Mouse (Mus musculus) limb, embryonic 12.5 days (tissue): ENCODE measurements at regions not wholly inside any gene's neighbourhood (a gene's known extent, or its start where the extent isn't known, plus 50 kb on each side); places are given as distances from the start of the nearest gene placed in this dataset.

Source experiments
- ATAC-seq: fragments of 200-750 bp; cut with Nextera tagmentation; 2 replicates; pipeline ENCODE4 v1.8.0; 2017; ENCODE audit warnings: low read depth, moderate TSS enrichment; ENCODE audit not compliant: insufficient number of reproducible peaks, insufficient read depth, low FRiP score, low TSS enrichment
- H3K27ac ChIP-seq: fragments of 300-500 bp; sonication (generic); 2 replicates; pipeline ENCODE4 v1.5.1; 2016; ENCODE audit warnings: mild to moderate bottlenecking, moderate library complexity
- H3K27me3 ChIP-seq: fragments of 300-500 bp; sonication (generic); 2 replicates; pipeline ENCODE4 v1.6.1; 2016; ENCODE audit warnings: mild to moderate bottlenecking, moderate library complexity
- H3K36me3 ChIP-seq: fragments of 300-500 bp; sonication (generic); 2 replicates; pipeline ENCODE4 v1.6.1; 2016; ENCODE audit warnings: mild to moderate bottlenecking, moderate library complexity
- H3K4me1 ChIP-seq: fragments of 300-500 bp; sonication (generic); replicated peaks from 2 replicates; pipeline ENCODE4 v1.6.1; 2016
- H3K4me2 ChIP-seq: fragments of 300-500 bp; sonication (generic); 2 replicates; pipeline ENCODE4 v1.6.1; 2016; ENCODE audit warnings: mild to moderate bottlenecking, moderate library complexity
- H3K4me3 ChIP-seq: fragments of 300-500 bp; sonication (generic); replicated peaks from 2 replicates; pipeline ENCODE4 v1.5.1; 2016; ENCODE audit warnings: mild to moderate bottlenecking
- H3K9ac ChIP-seq: fragments of 300-500 bp; sonication (generic); replicated peaks from 2 replicates; pipeline ENCODE4 v1.6.1; 2016; ENCODE audit warnings: mild to moderate bottlenecking, moderate library complexity
- H3K9me3 ChIP-seq: fragments of 300-500 bp; sonication (generic); 2 replicates; pipeline ENCODE4 v1.6.1; 2016; ENCODE audit warnings: mild to moderate bottlenecking, moderate library complexity
- WGBS: fragments of 180-500 bp; shearing (Covaris S2); methylation state at CpG from one replicate; pipeline ENCODE4 v1.1.7; 2016; 5-methylcytosine and 5-hydroxymethylcytosine counted together

- Histone ChIP-seq H3K4me2 (no peak overlapping the region), H3K4me1 (no peaks in the 10 kb centered on the region), H3K27me3 (no peaks in the 10 kb centered on the region), H3K9me3 (no peaks in the 10 kb centered on the region), H3K4me3 (no peak overlapping the region), H3K27ac (no peak overlapping the region), H3K36me3 (no peaks in the 10 kb centered on the region), H3K9ac (no peak overlapping the region)
- no peak for ATAC-seq
- WGBS: 83% methylated on average over 1 of the region's 1 CpGs
Observed at GRCm38 (mm10) chr7:73272787-73273186, 102.5 kb upstream of the Rgma start.

GRCm38 (mm10) chr7:73275814-73276271, 99.5 kb upstream of the Rgma start:
- WGBS: 85% methylated on average over 9 of the region's 9 CpGs
- Histone ChIP-seq H3K4me3 (no peak overlapping the region), H3K4me2 (no peak overlapping the region), H3K27me3 (no peaks in the 10 kb centered on the region), H3K4me1 (no peaks in the 10 kb centered on the region), H3K27ac (no peak overlapping the region), H3K9ac (no peak overlapping the region), H3K9me3 (0 out of 2 replicates have a peak, but pooled peaks cover 4% of the 10 kb centered on the region), H3K36me3 (no peaks in the 10 kb centered on the region)
- ATAC-seq: no peak

- no peaks in the 10 kb centered on the region for H3K36me3 ChIP-seq
- no peak overlapping the region for H3K9ac ChIP-seq
- 90% methylated on average over 6 of the region's 6 CpGs for WGBS
- 0 out of 2 replicates have a peak, but pooled peaks cover 4% of the 10 kb centered on the region for H3K9me3 ChIP-seq
- H3K4me2 ChIP-seq: no peak overlapping the region
- no peak for ATAC-seq
- H3K4me3 ChIP-seq: no peak overlapping the region
- H3K27ac ChIP-seq: no peak overlapping the region
- H3K27me3 ChIP-seq: no peaks in the 10 kb centered on the region
- H3K4me1 ChIP-seq: no peaks in the 10 kb centered on the region
Observed at GRCm38 (mm10) chr7:73278616-73279015, 96.7 kb upstream of the Rgma start.

GRCm38 (mm10) chr7:73279936-73280445, 95.3 kb upstream of the Rgma start:
- Histone ChIP-seq H3K4me1 (no peaks in the 10 kb centered on the region), H3K9me3 (0 out of 2 replicates have a peak, but pooled peaks cover 4% of the 10 kb centered on the region), H3K4me3 (no peak overlapping the region), H3K36me3 (no peaks in the 10 kb centered on the region), H3K9ac (no peak overlapping the region), H3K27ac (no peak overlapping the region), H3K27me3 (no peaks in the 10 kb centered on the region), H3K4me2 (no peak overlapping the region)
- ATAC-seq: no peak
- 96% methylated on average over 4 of the region's 4 CpGs for WGBS

- Histone ChIP-seq H3K27me3 (no peaks in the 10 kb centered on the region), H3K4me3 (no peak overlapping the region), H3K4me2 (no peak overlapping the region), H3K9ac (no peak overlapping the region), H3K36me3 (no peaks in the 10 kb centered on the region), H3K4me1 (no peaks in the 10 kb centered on the region), H3K9me3 (no peaks in the 10 kb centered on the region), H3K27ac (no peak overlapping the region)
- no peak for ATAC-seq
- WGBS: 77% methylated on average over 5 of the region's 5 CpGs
Observed at GRCm38 (mm10) chr7:73286244-73286643, 89.1 kb upstream of the Rgma start.

- peaks cover 16% of the 10 kb centered on the region; the same call in 1 of the 2 replicates for H3K4me1 ChIP-seq
- H3K27me3 ChIP-seq: 0 out of 2 replicates have a peak, but pooled peaks cover 6% of the 10 kb centered on the region
- H3K9me3 ChIP-seq: 0 out of 2 replicates have a peak, but pooled peaks cover 3% of the 10 kb centered on the region
- no peak overlapping the region for H3K4me3 ChIP-seq
- no peaks in the 10 kb centered on the region for H3K36me3 ChIP-seq
- no peak overlapping the region for H3K9ac ChIP-seq
- H3K4me2 ChIP-seq: no peak overlapping the region
- ATAC-seq: 0 out of 2 replicates have a peak, but pooled peaks have one; percentile 20
- no peak overlapping the region; the same call in 1 of the 2 replicates for H3K27ac ChIP-seq
- WGBS: 6% methylated on average over 4 of the region's 4 CpGs
Observed at GRCm38 (mm10) chr7:73293337-73293736, 82.0 kb upstream of the Rgma start.

GRCm38 (mm10) chr7:73294399-73294798, 80.9 kb upstream of the Rgma start:
- Histone ChIP-seq H3K9me3 (0 out of 2 replicates have a peak, but pooled peaks cover 3% of the 10 kb centered on the region), H3K4me3 (no peak overlapping the region), H3K27me3 (0 out of 2 replicates have a peak, but pooled peaks cover 6% of the 10 kb centered on the region), H3K36me3 (no peaks in the 10 kb centered on the region), H3K27ac (no peak overlapping the region; the same call in 1 of the 2 replicates), H3K4me2 (no peak overlapping the region), H3K4me1 (peaks cover 16% of the 10 kb centered on the region; the same call in 1 of the 2 replicates), H3K9ac (no peak overlapping the region)
- no peak for ATAC-seq
- WGBS: 66% methylated on average over 6 of the region's 6 CpGs

- peaks cover 35% of the 10 kb centered on the region for H3K27me3 ChIP-seq
- H3K4me3 ChIP-seq: no peak overlapping the region
- no peaks in the 10 kb centered on the region for H3K36me3 ChIP-seq
- no peaks in the 10 kb centered on the region for H3K9me3 ChIP-seq
- no peak overlapping the region for H3K27ac ChIP-seq
- no peak overlapping the region for H3K9ac ChIP-seq
- ATAC-seq: no peak
- H3K4me1 ChIP-seq: peaks cover 20% of the 10 kb centered on the region
- H3K4me2 ChIP-seq: no peak overlapping the region
- 61% methylated on average over 3 of the region's 3 CpGs for WGBS
Observed at GRCm38 (mm10) chr7:73302501-73302900, 72.8 kb upstream of the Rgma start.

- Histone ChIP-seq H3K4me3 (no peak overlapping the region), H3K4me1 (peaks cover 32% of the 10 kb centered on the region), H3K9me3 (no peaks in the 10 kb centered on the region), H3K9ac (no peak overlapping the region), H3K4me2 (no peak overlapping the region), H3K27ac (no peak overlapping the region), H3K36me3 (no peaks in the 10 kb centered on the region), H3K27me3 (peaks cover 43% of the 10 kb centered on the region)
- WGBS: 32% methylated on average over 9 of the region's 9 CpGs
- ATAC-seq: no peak
Observed at GRCm38 (mm10) chr7:73303818-73304217, 71.5 kb upstream of the Rgma start.

- WGBS: 12% methylated on average over 9 of the region's 9 CpGs
- H3K4me2 ChIP-seq: 0 out of 2 replicates have a peak overlapping the region, but pooled peaks have one; percentile 13
- H3K4me1 ChIP-seq: peaks cover 34% of the 10 kb centered on the region
- no peak overlapping the region for H3K9ac ChIP-seq
- no peak overlapping the region for H3K4me3 ChIP-seq
- H3K27me3 ChIP-seq: peaks cover 43% of the 10 kb centered on the region
- H3K27ac ChIP-seq: no peak overlapping the region
- H3K9me3 ChIP-seq: no peaks in the 10 kb centered on the region
- H3K36me3 ChIP-seq: no peaks in the 10 kb centered on the region
- no peak for ATAC-seq
Observed at GRCm38 (mm10) chr7:73304799-73305198, 70.5 kb upstream of the Rgma start.

- no peak overlapping the region for H3K27ac ChIP-seq
- ATAC-seq: no peak
- 29% methylated on average over 14 of the region's 14 CpGs for WGBS
- peaks cover 44% of the 10 kb centered on the region for H3K27me3 ChIP-seq
- no peak overlapping the region for H3K9ac ChIP-seq
- 0 out of 2 replicates have a peak overlapping the region, but pooled peaks have one; percentile 13 for H3K4me2 ChIP-seq
- H3K36me3 ChIP-seq: no peaks in the 10 kb centered on the region
- no peak overlapping the region for H3K4me3 ChIP-seq
- no peaks in the 10 kb centered on the region for H3K9me3 ChIP-seq
- H3K4me1 ChIP-seq: peaks cover 34% of the 10 kb centered on the region
Observed at GRCm38 (mm10) chr7:73305286-73305975, 69.9 kb upstream of the Rgma start.
